Mouse (Mus musculus) stomach, postnatal 0 days (tissue): ENCODE results near the gene Gm7030. TPM values are rescaled to one million over a fixed set of nuclear protein-coding genes. Genes with fewer than 3 reads are reported as not detected.
"Not testable (repeated sequence)": the region's sequence is repeated elsewhere in the genome, so short reads cannot be mapped to it uniquely, and the experiment has no call there.

Experiments
- ATAC-seq: fragments of 200-750 bp; cut with Nextera tagmentation; 2 replicates; pipeline ENCODE4 v1.8.0; 2017; ENCODE audit not compliant: low FRiP score, low TSS enrichment
- DNase-seq: peaks from one replicate; pipeline ENCODE4 v3.0.0-alpha.2; 2016; ENCODE audit warnings: low spot score
- H3K27ac ChIP-seq: fragments of 300-500 bp; sonication (generic); replicated peaks from 2 replicates; pipeline ENCODE4 v1.5.1; 2014; ENCODE audit warnings: mild to moderate bottlenecking, control low read depth
- H3K27me3 ChIP-seq: fragments of 300-500 bp; sonication (generic); 2 replicates; pipeline ENCODE4 v1.6.1; 2014; ENCODE audit warnings: low read length; ENCODE audit not compliant: control insufficient read depth, insufficient read depth
- H3K36me3 ChIP-seq: fragments of 300-500 bp; sonication (generic); 2 replicates; pipeline ENCODE4 v1.6.1; 2014; ENCODE audit warnings: low read length, mixed read lengths; ENCODE audit not compliant: control insufficient read depth, insufficient read depth
- H3K4me1 ChIP-seq: fragments of 300-500 bp; sonication (generic); replicated peaks from 2 replicates; pipeline ENCODE4 v1.6.1; 2014; ENCODE audit warnings: antibody characterized with exemption; ENCODE audit not compliant: control insufficient read depth, insufficient read depth
- H3K4me2 ChIP-seq: fragments of 300-500 bp; sonication (generic); replicated peaks from 2 replicates; pipeline ENCODE4 v1.6.1; 2014; ENCODE audit warnings: low read depth, mild to moderate bottlenecking, control low read depth, moderate library complexity
- H3K4me3 ChIP-seq: fragments of 300-500 bp; sonication (generic); 2 replicates; pipeline ENCODE4 v1.5.1; 2014; ENCODE audit warnings: low read depth, low read length, control low read depth
- H3K9ac ChIP-seq: fragments of 300-500 bp; sonication (generic); 2 replicates; pipeline ENCODE4 v1.6.1; 2014; ENCODE audit warnings: mild to moderate bottlenecking, low read length, control low read depth, mixed read lengths
- H3K9me3 ChIP-seq: fragments of 300-500 bp; sonication (generic); 2 replicates; pipeline ENCODE4 v1.6.1; 2016; ENCODE audit warnings: low read length; ENCODE audit not compliant: control insufficient read depth
- CTCF ChIP-seq: IDR thresholded peaks from 2 replicates; pipeline ENCODE4 v1.5.1; 2016; ENCODE audit warnings: antibody characterized with exemption, low read depth, mild to moderate bottlenecking, moderate library complexity
- EP300 ChIP-seq: optimal IDR thresholded peaks from 2 replicates; pipeline ENCODE3; 2016; ENCODE audit warnings: antibody characterized with exemption
- WGBS: fragments of 180-500 bp; shearing (Covaris S2); extraction: QIAGEN DNeasy Blood & Tissue Kit; methylation state at CpG from one replicate; pipeline ENCODE4 v1.1.7; 2014; 5-methylcytosine and 5-hydroxymethylcytosine counted together
- polyA plus RNA-seq: library from polyadenylated mRNA; unstranded; fragments of >200 nt; fragmentation: Nextera tagmentation; extraction: Ambion mirVana; gene quantifications from 2 replicates; pipeline ENCODE4 v1.2.1, GENCODE M21; 2015

Gm7030 gene
- polyA plus RNA-seq, 1 experiment from 2014 or later: not detected

- TF ChIP-seq EP300 (no peak), CTCF (no peak)
- Histone ChIP-seq H3K9me3 (no peaks in the 10 kb centered on the region), H3K4me3 (no peak overlapping the region), H3K9ac (no peak overlapping the region), H3K4me1 (no peaks in the 10 kb centered on the region), H3K27ac (no peak overlapping the region), H3K36me3 (no peaks in the 10 kb centered on the region), H3K4me2 (no peak overlapping the region), H3K27me3 (no peaks in the 10 kb centered on the region)
- ATAC-seq (no peak), DNase-seq (no peak)
- 36% methylated on average over 3 of the region's 3 CpGs for WGBS
These were observed 35.3 kb downstream of the Gm7030 start for GRCm38 (mm10) chr17:36093936-36094335.

- not testable (repeated sequence) for ATAC-seq, H3K4me2 ChIP-seq, DNase-seq, H3K27ac ChIP-seq, H3K4me3 ChIP-seq, H3K27me3 ChIP-seq, H3K9ac ChIP-seq, H3K4me1 ChIP-seq, H3K9me3 ChIP-seq, H3K36me3 ChIP-seq
These were observed 36.7 kb downstream of the Gm7030 start for GRCm38 (mm10) chr17:36092520-36092919.

- H3K27me3 ChIP-seq, H3K27ac ChIP-seq, ATAC-seq, H3K4me2 ChIP-seq, H3K4me1 ChIP-seq, H3K4me3 ChIP-seq, H3K36me3 ChIP-seq, DNase-seq, H3K9ac ChIP-seq, H3K9me3 ChIP-seq: not testable (repeated sequence)
- WGBS: no CpG with 5 or more reads among the region's 2 CpGs
These were observed 37.3 kb downstream of the Gm7030 start for GRCm38 (mm10) chr17:36091933-36092332.

- not testable (repeated sequence) for H3K4me1 ChIP-seq, ATAC-seq, DNase-seq, H3K4me2 ChIP-seq, H3K36me3 ChIP-seq, H3K4me3 ChIP-seq, H3K27ac ChIP-seq, H3K9ac ChIP-seq, H3K9me3 ChIP-seq, H3K27me3 ChIP-seq
- 30% methylated on average over 1 of the region's 1 CpGs for WGBS
These were observed 43.2 kb downstream of the Gm7030 start for GRCm38 (mm10) chr17:36085976-36086375.

GRCm38 (mm10) chr17:36083870-36084451 is 45.3 kb downstream of the Gm7030 start:
- 2% methylated on average over 39 of the region's 42 CpGs for WGBS
- peak overlapping the region; percentile 45 for H3K9ac ChIP-seq
- TF ChIP-seq EP300 (no peak), CTCF (no peak)
- no peaks in the 10 kb centered on the region for H3K36me3 ChIP-seq
- peak overlapping the region; percentile 53 for H3K4me3 ChIP-seq
- DNase-seq (no peak), ATAC-seq (no peak)
- peak overlapping the region; percentile 82 for H3K4me2 ChIP-seq
- no peaks in the 10 kb centered on the region for H3K27me3 ChIP-seq
- no peaks in the 10 kb centered on the region for H3K4me1 ChIP-seq
- no peak overlapping the region for H3K27ac ChIP-seq
- no peaks in the 10 kb centered on the region for H3K9me3 ChIP-seq

- peak; percentile 64 for DNase-seq
- Histone ChIP-seq H3K9me3 (no peaks in the 10 kb centered on the region), H3K4me2 (peak overlapping the region; percentile 82), H3K27ac (no peak overlapping the region), H3K4me3 (peak overlapping the region; percentile 53), H3K27me3 (no peaks in the 10 kb centered on the region), H3K9ac (peak overlapping the region; percentile 45), H3K36me3 (no peaks in the 10 kb centered on the region), H3K4me1 (no peaks in the 10 kb centered on the region)
- TF ChIP-seq CTCF (no peak), EP300 (no peak)
- peak; percentile 74 for ATAC-seq
- under 1% methylated on average over 46 of the region's 46 CpGs for WGBS
These were observed 45.9 kb downstream of the Gm7030 start for GRCm38 (mm10) chr17:36083266-36083869.

GRCm38 (mm10) chr17:36082519-36083232 is 46.5 kb downstream of the Gm7030 start:
- DNase-seq, H3K9ac ChIP-seq, H3K27ac ChIP-seq, H3K9me3 ChIP-seq, H3K27me3 ChIP-seq, ATAC-seq, H3K36me3 ChIP-seq, H3K4me1 ChIP-seq: not testable (repeated sequence)
- peak overlapping the region; percentile 82 for H3K4me2 ChIP-seq
- WGBS: 41% methylated on average over 4 of the region's 6 CpGs
- peak overlapping the region; percentile 53 for H3K4me3 ChIP-seq

GRCm38 (mm10) chr17:36081901-36082300 is 47.3 kb downstream of the Gm7030 start:
- not testable (repeated sequence) for H3K9me3 ChIP-seq, H3K36me3 ChIP-seq, DNase-seq, H3K27me3 ChIP-seq, H3K4me1 ChIP-seq, H3K27ac ChIP-seq, ATAC-seq, H3K9ac ChIP-seq, H3K4me3 ChIP-seq, H3K4me2 ChIP-seq
